Mouse (Mus musculus) heart, embryonic 15.5 days (tissue): ENCODE measurements around the gene A030014E15Rik. TPM values are rescaled to one million over a fixed set of nuclear protein-coding genes. Genes with fewer than 3 reads are reported as not detected.
"Not testable (repeated sequence)": the region's sequence is repeated elsewhere in the genome, so short reads cannot be mapped to it uniquely, and the experiment has no call there.

Source experiments
- ATAC-seq: fragments of 200-750 bp; cut with Nextera tagmentation; replicated peaks from 2 replicates; pipeline ENCODE4 v1.8.0; 2017; ENCODE audit warnings: low read depth, moderate TSS enrichment; ENCODE audit not compliant: insufficient number of reproducible peaks, insufficient read depth, low FRiP score
- H3K27ac ChIP-seq: fragments of 300-500 bp; sonication (generic); 2 replicates; pipeline ENCODE4 v1.5.1; 2015; ENCODE audit warnings: mild to moderate bottlenecking, inconsistent platforms
- H3K27me3 ChIP-seq: fragments of 300-500 bp; sonication (generic); 2 replicates; pipeline ENCODE4 v1.6.1; 2015; ENCODE audit warnings: inconsistent platforms
- H3K36me3 ChIP-seq: fragments of 300-500 bp; sonication (generic); 2 replicates; pipeline ENCODE4 v1.6.1; 2015; ENCODE audit warnings: mild to moderate bottlenecking, inconsistent platforms
- H3K4me1 ChIP-seq: fragments of 300-500 bp; sonication (generic); replicated peaks from 2 replicates; pipeline ENCODE4 v1.6.1; 2015; ENCODE audit warnings: inconsistent platforms
- H3K4me2 ChIP-seq: fragments of 300-500 bp; sonication (generic); 2 replicates; pipeline ENCODE4 v1.6.1; 2015; ENCODE audit warnings: inconsistent platforms, mild to moderate bottlenecking, moderate library complexity
- H3K4me3 ChIP-seq: fragments of 300-500 bp; sonication (generic); 2 replicates; pipeline ENCODE4 v1.5.1; 2015; ENCODE audit warnings: mild to moderate bottlenecking, inconsistent platforms
- H3K9ac ChIP-seq: fragments of 300-500 bp; sonication (generic); 2 replicates; pipeline ENCODE4 v1.6.1; 2015; ENCODE audit warnings: mild to moderate bottlenecking, inconsistent platforms
- H3K9me3 ChIP-seq: fragments of 300-500 bp; sonication (generic); replicated peaks from 2 replicates; pipeline ENCODE4 v1.6.1; 2016; ENCODE audit warnings: inconsistent platforms
- WGBS: fragments of 180-500 bp; shearing (Covaris S2); methylation state at CpG from one replicate; pipeline ENCODE4 v1.1.7; 2015; ENCODE audit warnings: mixed read lengths; 5-methylcytosine and 5-hydroxymethylcytosine counted together
- polyA plus RNA-seq: library from polyadenylated mRNA; unstranded; fragments of >200 nt; fragmentation: Nextera tagmentation; extraction: Ambion mirVana; gene quantifications from 2 replicates; pipeline ENCODE4 v1.2.1, GENCODE M21; 2015

The A030014E15Rik gene
- polyA plus RNA-seq, 1 experiment from 2014 or later, result not detected

GRCm38 (mm10) chr1:82942505-82942904 lies 17.8 kb downstream of the A030014E15Rik start:
- not testable (repeated sequence) for H3K4me3 ChIP-seq, H3K36me3 ChIP-seq, ATAC-seq, H3K4me1 ChIP-seq, H3K27me3 ChIP-seq, H3K27ac ChIP-seq, H3K9ac ChIP-seq, H3K4me2 ChIP-seq, H3K9me3 ChIP-seq
- 81% methylated on average over 2 of the region's 2 CpGs for WGBS

GRCm38 (mm10) chr1:82943295-82943694 lies 18.6 kb downstream of the A030014E15Rik start, which contains the start of gene A030003K21Rik:
TSS of gene A030003K21Rik (minus strand) at chr1:82943388.
- not testable (repeated sequence) for H3K4me3 ChIP-seq, H3K36me3 ChIP-seq, ATAC-seq, H3K27me3 ChIP-seq, H3K27ac ChIP-seq, H3K4me1 ChIP-seq, H3K4me2 ChIP-seq, H3K9ac ChIP-seq, H3K9me3 ChIP-seq
- WGBS, result no CpG with 5 or more reads among the region's 6 CpGs

- not testable (repeated sequence) for H3K4me1 ChIP-seq, ATAC-seq, H3K9me3 ChIP-seq, H3K4me2 ChIP-seq, H3K9ac ChIP-seq, H3K4me3 ChIP-seq, H3K27me3 ChIP-seq, H3K27ac ChIP-seq, H3K36me3 ChIP-seq
- WGBS, result 92% methylated on average over 2 of the region's 2 CpGs
Measured at GRCm38 (mm10) chr1:82946029-82946428, 21.3 kb downstream of the A030014E15Rik start.

- H3K4me3 ChIP-seq, result no peak overlapping the region
- no peak for ATAC-seq
- 86% methylated on average over 2 of the region's 2 CpGs for WGBS
- no peak overlapping the region for H3K4me2 ChIP-seq
- H3K9me3 ChIP-seq, result no peaks in the 10 kb centered on the region
- H3K36me3 ChIP-seq, result no peaks in the 10 kb centered on the region
- H3K9ac ChIP-seq, result no peak overlapping the region
- no peaks in the 10 kb centered on the region for H3K27me3 ChIP-seq
- H3K4me1 ChIP-seq, result peaks cover 3% of the 10 kb centered on the region; the same call in 1 of the 2 replicates
- no peak overlapping the region for H3K27ac ChIP-seq
Measured at GRCm38 (mm10) chr1:82948601-82949000, 23.9 kb downstream of the A030014E15Rik start.

GRCm38 (mm10) chr1:82955913-82956312 lies 31.2 kb downstream of the A030014E15Rik start, which contains the start of gene Gm7544:
TSS of gene Gm7544 (minus strand) at chr1:82956013.
- H3K9me3 ChIP-seq, H3K9ac ChIP-seq, H3K36me3 ChIP-seq, H3K27me3 ChIP-seq, H3K4me1 ChIP-seq, ATAC-seq, H3K27ac ChIP-seq, H3K4me2 ChIP-seq, H3K4me3 ChIP-seq: not testable (repeated sequence)

- no peak within 1 kb of the TSS for H3K4me2 ChIP-seq
- no peaks in the 10 kb centered on the region for H3K9me3 ChIP-seq
- 83% methylated on average over 11 of the region's 11 CpGs for WGBS
- no peak for ATAC-seq
- H3K27ac ChIP-seq, result no peak within 1 kb of the TSS
- no peaks in the 10 kb centered on the region for H3K27me3 ChIP-seq
- H3K36me3 ChIP-seq, result no peaks in the 10 kb centered on the region
- H3K4me3 ChIP-seq, result no peak within 1 kb of the TSS
- H3K9ac ChIP-seq, result no peak within 1 kb of the TSS
- no peaks in the 10 kb centered on the region for H3K4me1 ChIP-seq
Measured at GRCm38 (mm10) chr1:82959870-82960385, 35.2 kb downstream of the A030014E15Rik start, which contains the start of gene Gm47955. TSS of gene Gm47955 (plus strand) at chr1:82960286.

GRCm38 (mm10) chr1:82966413-82966812 lies 41.7 kb downstream of the A030014E15Rik start:
- no peak overlapping the region for H3K9ac ChIP-seq
- H3K27me3 ChIP-seq, result no peaks in the 10 kb centered on the region
- no peaks in the 10 kb centered on the region for H3K9me3 ChIP-seq
- no peak overlapping the region for H3K27ac ChIP-seq
- H3K4me1 ChIP-seq, result peaks cover 2% of the 10 kb centered on the region; the same call in 1 of the 2 replicates
- 61% methylated on average over 3 of the region's 3 CpGs for WGBS
- H3K36me3 ChIP-seq, result no peaks in the 10 kb centered on the region
- no peak overlapping the region for H3K4me3 ChIP-seq
- no peak overlapping the region for H3K4me2 ChIP-seq
- no peak for ATAC-seq

- peaks cover 27% of the 10 kb centered on the region for H3K4me1 ChIP-seq
- WGBS, result 6% methylated on average over 4 of the region's 4 CpGs
- H3K9me3 ChIP-seq, result no peaks in the 10 kb centered on the region
- H3K27me3 ChIP-seq, result no peaks in the 10 kb centered on the region
- H3K9ac ChIP-seq, result no peak overlapping the region
- H3K4me2 ChIP-seq, result peak overlapping the region; percentile 31; the same call in 1 of the 2 replicates
- peak overlapping the region; percentile 61 for H3K27ac ChIP-seq
- no peaks in the 10 kb centered on the region for H3K36me3 ChIP-seq
- no peak overlapping the region for H3K4me3 ChIP-seq
- peak; percentile 80 for ATAC-seq
Measured at GRCm38 (mm10) chr1:82972046-82972445, 47.3 kb downstream of the A030014E15Rik start.

GRCm38 (mm10) chr1:82973244-82973643 lies 48.5 kb downstream of the A030014E15Rik start:
- Histone ChIP-seq H3K36me3 (no peaks in the 10 kb centered on the region), H3K4me3 (no peak overlapping the region), H3K4me2 (no peak overlapping the region), H3K27me3 (no peaks in the 10 kb centered on the region), H3K9ac (no peak overlapping the region), H3K27ac (no peak overlapping the region; the same call in 1 of the 2 replicates), H3K4me1 (peaks cover 27% of the 10 kb centered on the region), H3K9me3 (no peaks in the 10 kb centered on the region)
- ATAC-seq, result no peak
- WGBS, result 55% methylated on average over 1 of the region's 1 CpGs

- no peak for ATAC-seq
- H3K4me2 ChIP-seq, result no peak overlapping the region
- no peaks in the 10 kb centered on the region for H3K36me3 ChIP-seq
- H3K9ac ChIP-seq, result no peak overlapping the region
- WGBS, result 47% methylated on average over 6 of the region's 6 CpGs
- H3K27ac ChIP-seq, result no peak overlapping the region
- H3K4me1 ChIP-seq, result peaks cover 27% of the 10 kb centered on the region
- H3K4me3 ChIP-seq, result no peak overlapping the region
- no peaks in the 10 kb centered on the region for H3K27me3 ChIP-seq
- no peaks in the 10 kb centered on the region for H3K9me3 ChIP-seq
Measured at GRCm38 (mm10) chr1:82973901-82974300, 49.2 kb downstream of the A030014E15Rik start.

GRCm38 (mm10) chr1:82974342-82974741 lies 49.6 kb downstream of the A030014E15Rik start:
- peaks cover 27% of the 10 kb centered on the region for H3K4me1 ChIP-seq
- H3K36me3 ChIP-seq, result no peaks in the 10 kb centered on the region
- WGBS, result 65% methylated on average over 9 of the region's 9 CpGs
- H3K4me2 ChIP-seq, result no peak overlapping the region
- no peak overlapping the region for H3K4me3 ChIP-seq
- no peak overlapping the region for H3K9ac ChIP-seq
- no peak overlapping the region for H3K27ac ChIP-seq
- ATAC-seq, result no peak; the same call in 1 of the 2 replicates
- H3K9me3 ChIP-seq, result no peaks in the 10 kb centered on the region
- no peaks in the 10 kb centered on the region for H3K27me3 ChIP-seq
